Mouse (Mus musculus): Measurements from ENCODE around the gene Etl4. TPM values are rescaled to one million over a fixed set of nuclear protein-coding genes. Genes with fewer than 3 reads are reported as not detected.

Gene Etl4
- polyA plus RNA-seq, 1 experiment from 2014 or later, result 28.4 TPM

DNA sequence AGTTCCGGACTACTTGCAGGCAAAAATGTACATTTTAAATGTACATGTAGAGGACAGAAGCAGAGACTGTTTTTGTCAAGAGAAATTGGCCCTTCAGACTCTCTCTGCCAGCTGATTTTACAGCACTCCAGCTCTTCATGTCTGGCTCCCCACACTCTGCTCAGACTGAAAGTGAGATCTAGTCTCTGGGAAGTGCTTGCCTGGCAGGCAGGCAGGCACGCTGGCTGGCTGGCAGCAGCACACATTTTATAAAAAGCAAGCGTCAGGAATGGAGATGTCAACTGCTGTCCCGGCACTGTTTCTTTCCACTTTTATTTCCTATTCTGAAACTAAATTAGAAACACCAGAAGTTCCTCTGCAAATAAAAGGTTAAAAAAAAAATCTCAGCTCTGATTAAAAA is 339.8 kb downstream of the Etl4 start:
- ATAC-seq (ENCODE audit: insufficient number of reproducible peaks, insufficient read depth, low FRiP score, low TSS enrichment), result no peak
- H3K36me3 ChIP-seq, result no peaks in the 10 kb centered on the region
- H3K27ac ChIP-seq, result no peak overlapping the region
- WGBS, result 51% methylated on average over 4 of the region's 4 CpGs
- no peak overlapping the region for H3K9ac ChIP-seq
- peaks cover 10% of the 10 kb centered on the region; the same call in 1 of the 2 replicates for H3K4me1 ChIP-seq
- no peak overlapping the region for H3K4me2 ChIP-seq (replicated peaks)
- no peaks in the 10 kb centered on the region for H3K27me3 ChIP-seq
- no peak overlapping the region for H3K4me3 ChIP-seq
- H3K9me3 ChIP-seq, result no peaks in the 10 kb centered on the region

GRCm38 (mm10) chr2:20276124-20276523 is 366.5 kb downstream of the Etl4 start:
- 61% methylated on average over 2 of the region's 2 CpGs for WGBS
- Histone ChIP-seq H3K27me3 (no peaks in the 10 kb centered on the region), H3K4me1 (no peaks in the 10 kb centered on the region), H3K9ac (no peak overlapping the region), H3K4me2 (replicated peaks) (no peak overlapping the region), H3K27ac (no peak overlapping the region), H3K9me3 (no peaks in the 10 kb centered on the region), H3K36me3 (no peaks in the 10 kb centered on the region), H3K4me3 (no peak overlapping the region)
- ATAC-seq (ENCODE audit: insufficient number of reproducible peaks, insufficient read depth, low FRiP score, low TSS enrichment), result no peak

- no peak overlapping the region for H3K9ac ChIP-seq
These were observed 372.3 kb downstream of the Etl4 start for GRCm38 (mm10) chr2:20281903-20282302.

DNA sequence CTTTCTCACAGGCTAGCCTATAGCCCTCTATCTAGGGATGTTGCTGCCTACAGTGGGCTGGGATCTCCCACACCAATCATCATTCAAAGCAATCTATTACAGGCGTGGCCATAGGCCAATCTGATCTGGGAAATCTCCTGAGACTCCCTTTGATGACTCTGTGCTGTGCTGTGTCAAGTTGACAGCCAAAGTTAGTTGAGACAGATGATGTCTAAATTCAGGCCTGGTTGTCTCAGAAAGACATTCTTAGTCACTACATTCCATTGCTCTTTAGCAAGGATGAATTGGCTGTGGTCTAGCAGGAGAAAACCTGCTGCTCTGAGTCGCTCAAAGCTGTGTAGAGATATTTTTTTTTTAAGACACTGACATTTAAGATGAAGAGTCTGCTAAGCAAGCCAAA is 374.8 kb downstream of the Etl4 start:
- Histone ChIP-seq H3K4me3 (no peak overlapping the region), H3K9ac (no peak overlapping the region), H3K27ac (no peak overlapping the region), H3K4me1 (no peaks in the 10 kb centered on the region), H3K36me3 (no peaks in the 10 kb centered on the region), H3K4me2 (replicated peaks) (no peak overlapping the region), H3K27me3 (no peaks in the 10 kb centered on the region), H3K9me3 (no peaks in the 10 kb centered on the region)
- no peak for ATAC-seq (ENCODE audit: insufficient number of reproducible peaks, insufficient read depth, low FRiP score, low TSS enrichment)
- 66% methylated on average over 2 of the region's 2 CpGs for WGBS

More at GRCm38 (mm10) chr2:20281903-20282302, 372.3 kb downstream of the Etl4 start:
- Histone ChIP-seq H3K27ac (no peak overlapping the region), H3K4me2 (replicated peaks) (no peak overlapping the region), H3K27me3 (no peaks in the 10 kb centered on the region), H3K4me3 (no peak overlapping the region), H3K4me1 (no peaks in the 10 kb centered on the region), H3K36me3 (no peaks in the 10 kb centered on the region), H3K9me3 (no peaks in the 10 kb centered on the region)
- no peak for ATAC-seq (ENCODE audit: insufficient number of reproducible peaks, insufficient read depth, low FRiP score, low TSS enrichment)
- WGBS, result 64% methylated on average over 2 of the region's 2 CpGs

- ATAC-seq (ENCODE audit: insufficient number of reproducible peaks, insufficient read depth, low FRiP score, low TSS enrichment), result no peak
- H3K27me3 ChIP-seq, result no peaks in the 10 kb centered on the region
- no peak overlapping the region for H3K9ac ChIP-seq
- no peak overlapping the region for H3K27ac ChIP-seq
- no peak overlapping the region for H3K4me2 ChIP-seq (replicated peaks)
- H3K9me3 ChIP-seq, result no peaks in the 10 kb centered on the region
- H3K36me3 ChIP-seq, result no peaks in the 10 kb centered on the region
- peaks cover 10% of the 10 kb centered on the region for H3K4me1 ChIP-seq
- no peak overlapping the region for H3K4me3 ChIP-seq
- 31% methylated on average over 4 of the region's 4 CpGs for WGBS
These were observed 381.6 kb downstream of the Etl4 start for GRCm38 (mm10) chr2:20290982-20291740.

GRCm38 (mm10) chr2:20291741-20292110 is 382.1 kb downstream of the Etl4 start:
- no peak overlapping the region for H3K27ac ChIP-seq

GRCm38 (mm10) chr2:20293336-20293735 is 383.8 kb downstream of the Etl4 start:
- H3K36me3 ChIP-seq, result no peaks in the 10 kb centered on the region
- no peak for ATAC-seq (ENCODE audit: insufficient number of reproducible peaks, insufficient read depth, low FRiP score, low TSS enrichment)
- no peak overlapping the region for H3K27ac ChIP-seq
- H3K4me3 ChIP-seq, result no peak overlapping the region
- H3K9me3 ChIP-seq, result no peaks in the 10 kb centered on the region
- no peaks in the 10 kb centered on the region for H3K27me3 ChIP-seq
- no peak overlapping the region for H3K9ac ChIP-seq
- 59% methylated on average over 8 of the region's 8 CpGs for WGBS
- peaks cover 10% of the 10 kb centered on the region for H3K4me1 ChIP-seq
- H3K4me2 ChIP-seq (replicated peaks), result no peak overlapping the region

More at GRCm38 (mm10) chr2:20291741-20292110, 382.1 kb downstream of the Etl4 start:
- Histone ChIP-seq H3K27me3 (no peaks in the 10 kb centered on the region), H3K4me1 (peaks cover 10% of the 10 kb centered on the region), H3K4me3 (no peak overlapping the region), H3K36me3 (no peaks in the 10 kb centered on the region), H3K9ac (no peak overlapping the region), H3K9me3 (no peaks in the 10 kb centered on the region), H3K4me2 (replicated peaks) (no peak overlapping the region)
- WGBS, result 34% methylated on average over 2 of the region's 2 CpGs
- no peak for ATAC-seq (ENCODE audit: insufficient number of reproducible peaks, insufficient read depth, low FRiP score, low TSS enrichment)

DNA sequence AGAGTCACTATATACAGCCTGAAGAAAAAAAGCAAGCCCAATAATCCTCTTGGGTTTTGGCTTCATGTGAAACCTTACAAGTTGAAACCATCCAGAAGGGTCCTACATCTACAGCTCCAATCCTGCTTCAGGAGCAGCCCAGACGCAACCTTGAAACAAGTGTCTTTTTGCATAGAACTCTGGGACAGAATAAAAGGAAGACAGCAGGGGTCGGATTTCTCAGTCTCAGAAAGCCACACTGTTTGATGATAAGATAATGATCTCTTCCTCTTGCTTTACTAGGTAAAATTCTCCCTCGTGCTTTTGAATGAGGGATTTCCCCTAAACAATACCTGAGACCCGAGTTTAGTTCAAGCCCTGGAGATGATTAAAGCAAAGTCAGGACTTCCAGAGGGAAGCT is 385.0 kb downstream of the Etl4 start:
- no peak overlapping the region for H3K4me3 ChIP-seq
- H3K27ac ChIP-seq, result no peak overlapping the region
- H3K27me3 ChIP-seq, result no peaks in the 10 kb centered on the region
- ATAC-seq (ENCODE audit: insufficient number of reproducible peaks, insufficient read depth, low FRiP score, low TSS enrichment), result no peak
- WGBS, result 17% methylated on average over 4 of the region's 4 CpGs
- no peaks in the 10 kb centered on the region for H3K9me3 ChIP-seq
- H3K36me3 ChIP-seq, result no peaks in the 10 kb centered on the region
- no peak overlapping the region for H3K9ac ChIP-seq
- no peak overlapping the region for H3K4me2 ChIP-seq (replicated peaks)
- peaks cover 10% of the 10 kb centered on the region for H3K4me1 ChIP-seq

DNA sequence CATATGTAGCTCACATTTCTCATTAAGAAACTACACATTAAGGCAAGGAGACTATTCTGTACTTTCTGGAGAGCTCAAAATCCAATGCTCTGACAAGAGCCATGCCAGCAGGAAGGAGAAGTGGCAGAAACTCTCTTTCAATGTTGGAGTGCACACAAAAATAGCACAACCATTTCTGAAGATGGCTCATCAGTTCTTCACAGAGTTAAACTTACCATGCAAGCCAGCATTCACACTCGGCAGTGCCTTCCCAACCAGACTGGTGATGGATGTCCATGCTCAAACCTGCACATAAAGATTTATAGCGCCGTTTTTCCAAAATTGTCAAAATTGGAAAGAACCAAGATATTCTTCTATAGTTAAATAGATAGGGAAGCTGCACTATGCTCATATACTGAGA is 392.9 kb downstream of the Etl4 start:
- Histone ChIP-seq H3K4me1 (no peaks in the 10 kb centered on the region), H3K4me2 (replicated peaks) (no peak overlapping the region), H3K36me3 (no peaks in the 10 kb centered on the region), H3K9ac (no peak overlapping the region), H3K4me3 (no peak overlapping the region), H3K9me3 (no peaks in the 10 kb centered on the region), H3K27me3 (no peaks in the 10 kb centered on the region), H3K27ac (no peak overlapping the region)
- ATAC-seq (ENCODE audit: insufficient number of reproducible peaks, insufficient read depth, low FRiP score, low TSS enrichment), result no peak
- WGBS, result 89% methylated on average over 3 of the region's 3 CpGs

GRCm38 (mm10) chr2:20324954-20325353 is 415.4 kb downstream of the Etl4 start:
- H3K27me3 ChIP-seq, result no peaks in the 10 kb centered on the region
- no peaks in the 10 kb centered on the region for H3K9me3 ChIP-seq
- no peak overlapping the region for H3K4me2 ChIP-seq (replicated peaks)
- no peak overlapping the region for H3K9ac ChIP-seq
- H3K27ac ChIP-seq, result no peak overlapping the region
- no peaks in the 10 kb centered on the region for H3K36me3 ChIP-seq
- no peaks in the 10 kb centered on the region for H3K4me1 ChIP-seq
- WGBS, result 73% methylated on average over 1 of the region's 1 CpGs
- no peak for ATAC-seq (ENCODE audit: insufficient number of reproducible peaks, insufficient read depth, low FRiP score, low TSS enrichment)
- no peak overlapping the region for H3K4me3 ChIP-seq

DNA sequence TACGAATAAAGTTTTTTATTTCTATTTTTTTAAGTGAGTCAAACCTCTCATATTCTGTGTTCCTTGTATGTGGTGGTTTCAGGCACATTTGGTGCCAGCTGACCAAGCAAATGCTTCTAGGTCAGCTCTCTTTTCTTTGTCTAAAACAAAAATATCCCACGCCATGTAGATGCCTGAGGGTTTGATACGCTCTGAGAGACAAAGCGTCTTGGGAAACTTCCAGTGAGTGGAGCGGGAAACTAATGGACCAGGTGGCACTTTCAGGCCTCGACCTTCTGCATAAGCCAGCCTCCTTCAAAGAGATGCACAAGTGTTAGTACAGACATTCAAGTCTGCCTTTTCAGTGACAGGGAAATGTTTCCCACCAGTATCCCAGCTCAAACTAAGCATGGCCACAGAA is 426.6 kb downstream of the Etl4 start:
- H3K4me2 ChIP-seq (replicated peaks), result no peak overlapping the region
- no peak for ATAC-seq (ENCODE audit: insufficient number of reproducible peaks, insufficient read depth, low FRiP score, low TSS enrichment)
- no peaks in the 10 kb centered on the region for H3K27me3 ChIP-seq
- 82% methylated on average over 6 of the region's 6 CpGs for WGBS
- no peaks in the 10 kb centered on the region for H3K36me3 ChIP-seq
- H3K4me3 ChIP-seq, result no peak overlapping the region
- H3K9me3 ChIP-seq, result no peaks in the 10 kb centered on the region
- no peak overlapping the region for H3K9ac ChIP-seq
- H3K27ac ChIP-seq, result no peak overlapping the region
- H3K4me1 ChIP-seq, result no peaks in the 10 kb centered on the region

DNA sequence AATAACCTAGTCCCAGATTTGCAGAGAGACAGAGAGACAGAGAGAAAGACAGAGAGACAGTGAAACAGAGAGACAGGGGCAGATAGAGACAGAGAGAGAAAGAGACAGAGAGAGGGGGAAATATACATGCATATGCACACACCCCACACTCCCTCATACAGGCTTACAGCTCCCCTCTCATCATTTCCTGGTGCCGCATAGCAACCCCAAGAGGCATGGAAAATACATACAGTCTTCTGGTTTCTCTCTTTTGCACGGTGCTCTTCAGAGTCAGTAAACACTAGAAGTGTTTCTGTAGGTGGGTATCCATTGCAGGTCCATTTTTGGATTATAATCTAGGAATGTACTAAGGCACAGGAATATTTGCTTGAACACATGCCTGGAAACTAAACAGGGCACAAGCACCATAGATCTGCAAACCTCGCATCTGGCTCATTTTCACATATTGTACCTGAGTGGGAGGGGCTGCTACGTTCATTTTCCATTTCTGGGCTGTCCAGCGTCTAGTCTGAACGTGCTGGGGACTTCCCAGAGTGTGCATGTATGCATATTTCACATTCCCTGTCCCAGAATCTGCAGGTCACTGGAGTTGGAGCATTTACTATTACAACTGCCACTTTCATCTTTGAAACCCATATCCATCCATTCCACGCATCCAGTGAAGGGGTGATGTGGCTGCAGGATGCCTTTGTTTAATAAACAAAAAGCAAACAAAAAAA is 429.6 kb downstream of the Etl4 start:
- H3K27me3 ChIP-seq, result no peaks in the 10 kb centered on the region
- no peak overlapping the region for H3K27ac ChIP-seq
- no peak for ATAC-seq (ENCODE audit: insufficient number of reproducible peaks, insufficient read depth, low FRiP score, low TSS enrichment)
- H3K4me2 ChIP-seq (replicated peaks), result peak overlapping the region; percentile 27; the same call in 1 of the 2 replicates
- H3K4me3 ChIP-seq, result no peak overlapping the region
- 67% methylated on average over 7 of the region's 7 CpGs for whole genome bisulfite sequencing
- H3K36me3 ChIP-seq, result no peaks in the 10 kb centered on the region
- H3K9me3 ChIP-seq, result no peaks in the 10 kb centered on the region
- H3K9ac ChIP-seq, result no peak overlapping the region
- H3K4me1 ChIP-seq, result no peaks in the 10 kb centered on the region

Measured in embryonic facial prominence, embryonic 12.5 days (tissue).